Mouse (Mus musculus) testis, adult 2 months (tissue): ENCODE results near the gene Auts2. TPM values are rescaled to one million over a fixed set of nuclear protein-coding genes. Genes with fewer than 3 reads are reported as not detected.

Source experiments
- H3K27ac ChIP-seq: fragments of 200-500 bp; 2 replicates; pipeline ENCODE4 v1.5.1; 2012; ENCODE audit warnings: low read depth, low read length; ENCODE audit not compliant: control insufficient read depth, insufficient read depth
- H3K27me3 ChIP-seq: fragments of 200-500 bp; 2 replicates; pipeline ENCODE4 v1.6.1; 2012; ENCODE audit warnings: mild to moderate bottlenecking, low read length, moderate library complexity; ENCODE audit not compliant: control insufficient read depth, insufficient read depth
- H3K36me3 ChIP-seq: fragments of 200-500 bp; 2 replicates; pipeline ENCODE4 v1.6.1; 2012; ENCODE audit warnings: mild to moderate bottlenecking, low read length; ENCODE audit not compliant: control insufficient read depth, insufficient read depth
- H3K4me1 ChIP-seq: fragments of 200-500 bp; 2 replicates; pipeline ENCODE4 v1.6.1; 2012; ENCODE audit warnings: low read length; ENCODE audit not compliant: control insufficient read depth, insufficient read depth
- H3K4me3 ChIP-seq: fragments of 200-500 bp; 2 replicates; pipeline ENCODE4 v1.5.1; 2012; ENCODE audit warnings: low read depth, mild to moderate bottlenecking, low read length, moderate library complexity, mixed read lengths; ENCODE audit not compliant: control insufficient read depth
- CTCF ChIP-seq: fragments of 200-500 bp; IDR thresholded peaks from 2 replicates; pipeline ENCODE4 v1.5.1; 2012; ENCODE audit warnings: low read depth, mild to moderate bottlenecking, inconsistent platforms, low read length, moderate library complexity; ENCODE audit not compliant: control insufficient read depth, insufficient read depth, insufficient replicate concordance
- POLR2A ChIP-seq: fragments of 200-500 bp; IDR thresholded peaks from 2 replicates; pipeline ENCODE4 v1.6.1; 2012; ENCODE audit warnings: low read depth, mild to moderate bottlenecking, inconsistent platforms, low read length, moderate library complexity; ENCODE audit not compliant: control insufficient read depth
- polyA plus RNA-seq: library from polyadenylated mRNA; depleted of rRNA; stranded (reverse); fragments of >200 nt; gene quantifications from 2 replicates; pipeline ENCODE4 v1.2.3, GENCODE M21; 2012

Auts2 gene
- polyA plus RNA-seq, 1 experiment, result 4.3 TPM

GRCm38 (mm10) chr5:132361276-132361675 is 181.9 kb downstream of the Auts2 start:
- TF ChIP-seq CTCF, result no peak
- no peak for TF ChIP-seq POLR2A

DNA sequence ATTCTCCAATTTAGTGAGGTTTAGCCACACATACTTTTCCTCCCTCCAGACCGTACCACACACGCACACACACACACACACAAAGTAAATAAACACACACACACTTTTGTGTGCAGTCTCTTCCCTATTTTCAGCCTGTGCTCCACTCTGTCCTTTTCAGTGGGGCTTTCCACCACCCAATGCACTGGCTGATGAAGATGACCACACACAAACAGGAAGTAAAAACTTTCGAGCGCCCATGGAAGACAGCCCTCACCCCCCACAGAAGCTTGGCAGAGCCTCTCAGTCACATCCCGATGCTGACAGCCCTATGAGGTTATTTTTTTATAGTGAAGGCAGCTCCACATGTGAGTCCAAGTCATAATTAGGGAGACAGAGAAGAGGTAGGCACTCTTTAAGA is 185.4 kb downstream of the Auts2 start:
- H3K4me1 ChIP-seq, result no peaks in the 10 kb centered on the region
- H3K27me3 ChIP-seq, result no peaks in the 10 kb centered on the region
- H3K4me3 ChIP-seq, result no peak overlapping the region
- H3K36me3 ChIP-seq, result no peaks in the 10 kb centered on the region
- H3K27ac ChIP-seq, result no peak overlapping the region
- no peak for TF ChIP-seq CTCF
- no peak for TF ChIP-seq POLR2A

More at GRCm38 (mm10) chr5:132361276-132361675, 181.9 kb downstream of the Auts2 start:
- Histone ChIP-seq H3K4me3 (no peak overlapping the region), H3K4me1 (no peaks in the 10 kb centered on the region), H3K27me3 (no peaks in the 10 kb centered on the region), H3K36me3 (no peaks in the 10 kb centered on the region), H3K27ac (no peak overlapping the region)

- Histone ChIP-seq H3K4me3 (no peak overlapping the region), H3K4me1 (no peaks in the 10 kb centered on the region), H3K27ac (no peak overlapping the region), H3K27me3 (no peaks in the 10 kb centered on the region), H3K36me3 (no peaks in the 10 kb centered on the region)
- TF ChIP-seq CTCF (no peak), POLR2A (no peak)
These were observed 187.2 kb downstream of the Auts2 start for GRCm38 (mm10) chr5:132355935-132356334.

DNA sequence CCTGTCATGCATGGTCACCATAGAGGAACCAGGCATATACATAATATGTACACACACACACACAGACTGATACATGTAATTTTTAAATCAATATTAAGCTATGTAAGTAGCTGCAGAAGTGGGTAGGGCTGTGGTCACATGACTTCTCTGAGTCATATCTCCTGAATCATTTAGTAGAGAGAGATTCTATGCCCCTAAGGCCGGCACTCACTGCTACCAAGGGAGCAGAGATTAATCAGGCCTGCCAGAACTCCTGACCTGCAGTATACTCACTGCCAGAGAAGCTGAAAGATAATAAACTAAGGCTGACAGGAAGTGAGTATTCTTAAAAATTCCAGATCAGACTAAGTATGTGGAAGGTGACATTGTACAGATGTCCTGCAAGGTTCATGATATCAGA is 190.7 kb downstream of the Auts2 start:
- Histone ChIP-seq H3K27ac (no peak overlapping the region), H3K4me3 (no peak overlapping the region), H3K27me3 (no peaks in the 10 kb centered on the region), H3K4me1 (no peaks in the 10 kb centered on the region), H3K36me3 (no peaks in the 10 kb centered on the region)
- TF ChIP-seq CTCF (no peak), POLR2A (no peak)

DNA sequence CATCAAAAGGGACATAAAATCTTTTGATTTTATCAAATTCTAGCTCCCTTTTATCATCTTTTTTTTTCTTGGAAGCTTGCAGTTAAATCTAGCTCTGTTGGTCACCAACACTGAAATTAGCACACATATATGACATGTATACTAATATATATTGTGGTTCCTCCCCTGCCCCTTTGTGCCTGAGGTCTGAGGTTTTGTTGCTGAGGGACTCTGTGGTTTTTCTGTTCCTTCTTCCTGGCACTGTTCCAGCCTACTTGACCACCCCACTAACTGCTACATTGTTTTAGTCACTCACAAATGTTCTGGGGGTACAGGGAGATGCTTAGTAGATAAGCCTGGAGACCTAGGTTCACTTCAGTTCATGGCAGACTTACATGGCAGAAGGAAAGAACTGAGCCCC is 192.0 kb downstream of the Auts2 start:
- Histone ChIP-seq H3K4me3 (no peak overlapping the region), H3K4me1 (no peaks in the 10 kb centered on the region), H3K27me3 (no peaks in the 10 kb centered on the region), H3K36me3 (no peaks in the 10 kb centered on the region), H3K27ac (no peak overlapping the region)
- TF ChIP-seq CTCF, result no peak
- TF ChIP-seq POLR2A, result no peak

GRCm38 (mm10) chr5:132341315-132341714 is 201.8 kb downstream of the Auts2 start:
- H3K27me3 ChIP-seq, result no peaks in the 10 kb centered on the region
- H3K27ac ChIP-seq, result no peak overlapping the region

DNA sequence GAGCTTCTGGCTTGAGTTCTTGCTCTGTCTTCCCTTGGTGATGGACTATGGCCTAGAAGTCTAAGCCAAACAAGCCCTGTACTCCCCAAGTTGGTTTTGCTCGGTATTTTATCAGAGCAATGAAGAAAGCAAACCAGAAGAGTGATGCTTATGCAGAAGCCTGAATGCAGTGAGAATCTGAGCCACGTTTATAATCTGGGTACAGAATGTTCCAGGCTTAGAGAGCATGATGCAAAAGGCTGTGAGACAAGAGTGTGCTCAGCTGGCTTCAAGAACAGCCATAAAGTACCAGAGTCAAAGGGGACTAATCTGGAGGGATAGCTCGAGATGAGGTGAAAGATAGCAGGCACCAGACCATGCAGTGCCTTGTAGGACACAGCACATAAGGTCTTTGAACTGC is 205.5 kb downstream of the Auts2 start:
- Histone ChIP-seq H3K27ac (no peak overlapping the region; the same call in 1 of the 2 replicates), H3K4me1 (no peaks in the 10 kb centered on the region), H3K36me3 (no peaks in the 10 kb centered on the region), H3K4me3 (no peak overlapping the region), H3K27me3 (no peaks in the 10 kb centered on the region)
- TF ChIP-seq CTCF (no peak), POLR2A (no peak)

More at GRCm38 (mm10) chr5:132341315-132341714, 201.8 kb downstream of the Auts2 start:
- no peak overlapping the region for H3K4me3 ChIP-seq
- H3K4me1 ChIP-seq, result no peaks in the 10 kb centered on the region
- TF ChIP-seq CTCF, result no peak
- no peak for TF ChIP-seq POLR2A
- no peaks in the 10 kb centered on the region for H3K36me3 ChIP-seq

GRCm38 (mm10) chr5:132335719-132336118 is 207.4 kb downstream of the Auts2 start:
- Histone ChIP-seq H3K4me1 (no peaks in the 10 kb centered on the region), H3K27me3 (no peaks in the 10 kb centered on the region), H3K4me3 (no peak overlapping the region), H3K36me3 (no peaks in the 10 kb centered on the region), H3K27ac (no peak overlapping the region)
- no peak for TF ChIP-seq CTCF
- no peak for TF ChIP-seq POLR2A
